Mouse (Mus musculus) adrenal gland (tissue): ENCODE data around the gene Cfb.
"Not testable (repeated sequence)": the region's sequence is repeated elsewhere in the genome, so short reads cannot be mapped to it uniquely, and the experiment has no call there.

Source experiments
- intact Hi-C: fragments of 180-260 bp; cut with DNase I; formaldehyde crosslinking; loops from one replicate; pipeline ENCODE4 v1.15.1; 2025
- microRNA-seq, 2 experiments: library from miRNA; unstranded; fragments of <30 nt; microRNA quantifications; one replicate each; pipeline ENCODE4; 2019

Gene Cfb

DNA sequence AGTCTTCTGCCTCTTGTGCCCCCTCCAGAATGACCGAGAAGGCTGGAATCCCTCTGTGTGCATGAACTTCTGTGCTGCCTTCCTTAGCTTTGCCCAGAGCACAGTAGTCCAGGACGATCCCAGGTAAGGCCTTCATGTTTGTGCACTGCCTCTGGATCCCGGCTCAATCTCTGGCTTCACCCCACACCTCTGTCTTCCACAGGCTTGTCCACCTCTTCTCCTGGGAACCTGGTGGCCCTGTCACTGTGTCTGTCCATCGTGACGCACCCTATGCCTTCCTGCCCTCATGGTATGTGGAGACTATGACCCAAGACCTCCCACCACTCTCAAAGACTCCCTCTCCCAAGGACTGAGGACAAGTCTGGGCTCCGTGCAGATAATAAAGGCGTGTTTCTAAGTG is 23.5 kb downstream of the Cfb start:
- intact Hi-C loops, result loop anchor here (5.0 kb wide), 1 partner anchor 144 kb away; the partner anchor contains the start of gene Lsm2

- intact Hi-C loops, result loop anchor here (5.0 kb wide), 1 partner anchor 145 kb away; the partner anchor contains the start of gene Lsm2
Observed at GRCm38 (mm10) chr17:34837464-34838324, 24.6 kb downstream of the Cfb start.

DNA sequence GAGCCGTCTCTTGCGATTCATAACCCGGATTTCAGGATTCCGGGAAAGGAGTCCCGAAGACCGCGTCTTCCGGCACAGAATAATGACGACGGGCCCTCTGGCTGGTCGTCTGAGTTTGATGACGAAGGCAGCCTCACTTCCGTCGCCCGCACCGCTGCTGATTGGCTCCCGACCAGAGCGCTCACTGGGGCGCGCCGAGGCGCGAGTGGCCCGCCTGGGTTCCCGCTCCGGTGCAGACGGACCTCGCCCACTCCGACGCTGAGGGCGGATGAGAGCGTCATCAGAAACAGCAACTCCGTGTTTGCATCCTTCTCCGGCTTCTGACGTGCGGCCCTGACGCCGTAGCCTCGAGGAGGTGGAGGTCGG is 25.5 kb downstream of the Cfb start, which contains the start of the genes Stk19 and Dxo:
Gene Stk19 (minus strand): TSS at position 90 of the 366 bp plus-strand sequence.
Gene Dxo (plus strand): TSS at position 164 of the 366 bp plus-strand sequence.
- intact Hi-C loops, result loop anchor here (5.0 kb wide), 1 partner anchor 145 kb away; the partner anchor contains the start of gene Lsm2

DNA sequence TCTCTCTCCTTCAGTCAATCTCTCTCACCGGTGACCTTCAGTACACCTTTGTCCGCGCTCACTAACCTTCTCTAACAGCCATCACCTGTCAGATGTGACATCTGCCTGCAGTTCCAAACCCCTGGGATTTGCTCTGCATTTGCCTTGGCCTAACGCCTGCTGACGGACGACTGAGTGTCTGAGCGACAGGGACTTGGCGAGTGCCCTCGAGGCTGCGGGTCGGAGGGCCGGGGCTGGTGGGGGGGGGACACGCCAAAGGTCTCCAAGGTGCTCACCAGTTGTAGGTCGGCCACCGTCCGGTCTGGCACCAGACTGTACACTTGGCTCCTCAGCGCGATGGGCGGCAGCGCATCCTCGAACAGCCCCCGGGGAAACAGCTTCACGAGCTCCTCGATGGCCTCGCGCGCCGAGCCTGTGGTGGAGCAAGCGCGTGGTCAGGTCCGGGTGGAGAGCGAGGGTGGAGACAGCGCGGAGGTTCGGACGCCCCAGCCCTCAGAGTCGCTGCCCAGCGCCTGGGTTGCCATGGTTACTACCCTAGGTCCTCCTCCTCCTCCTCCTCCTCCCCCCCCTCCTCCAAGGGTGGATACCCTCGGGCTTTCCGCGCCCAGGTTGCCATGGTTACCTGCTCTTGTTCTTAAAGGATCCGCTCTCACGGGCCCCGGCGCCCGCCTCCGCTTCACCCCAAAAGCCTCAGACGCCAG is 26.0 kb downstream of the Cfb start:
- intact Hi-C loops, result loop anchor here (5.0 kb wide), 1 partner anchor 146 kb away; the partner anchor contains the start of gene Lsm2

- intact Hi-C loops, result not testable (repeated sequence)
Observed at GRCm38 (mm10) chr17:34830776-34831175, 31.5 kb downstream of the Cfb start.

- intact Hi-C loops, result no loop called here
Observed at GRCm38 (mm10) chr17:34814818-34815370, 47.4 kb downstream of the Cfb start.

DNA sequence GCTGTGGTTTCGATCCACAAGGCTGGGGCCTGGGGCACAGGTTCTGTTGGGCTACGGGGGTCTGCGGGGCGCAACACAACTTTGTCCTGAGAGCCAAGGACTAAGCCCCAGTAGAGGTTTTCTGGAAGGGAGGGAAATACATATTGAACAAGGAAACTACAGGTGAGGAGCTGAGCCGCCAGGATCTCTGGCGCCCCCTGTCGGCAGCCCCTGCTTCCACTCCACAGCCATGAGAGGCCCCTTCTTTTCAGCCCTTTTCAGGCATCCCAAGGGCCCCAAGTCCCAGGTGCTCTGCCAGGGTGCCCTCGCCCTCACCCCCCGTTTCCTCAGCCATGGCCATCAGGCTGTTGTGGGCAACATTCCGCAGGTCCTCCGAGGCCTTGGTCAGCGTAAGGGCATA is 48.6 kb downstream of the Cfb start:
- intact Hi-C loops, result not testable (repeated sequence)

DNA sequence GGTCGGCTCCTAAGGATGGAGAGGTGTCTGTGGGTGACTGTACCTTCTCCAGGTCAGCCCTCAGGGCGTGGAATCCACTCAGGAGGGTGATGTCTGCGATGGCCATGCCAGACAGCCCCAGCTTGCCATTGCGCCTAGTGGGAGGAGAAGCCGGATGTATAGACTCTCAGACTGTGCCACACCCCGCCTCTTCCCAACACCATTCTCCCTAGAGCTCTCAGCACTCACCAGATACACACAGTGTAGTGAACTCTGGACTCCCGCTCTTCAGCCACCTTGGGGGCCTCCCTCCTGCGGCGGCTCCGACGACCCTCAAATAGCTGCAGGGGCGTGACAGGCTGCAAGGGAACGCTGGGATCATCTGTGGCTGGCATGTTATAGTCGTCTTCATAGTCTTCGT is 51.0 kb downstream of the Cfb start:
- intact Hi-C loops, result no loop called here

DNA sequence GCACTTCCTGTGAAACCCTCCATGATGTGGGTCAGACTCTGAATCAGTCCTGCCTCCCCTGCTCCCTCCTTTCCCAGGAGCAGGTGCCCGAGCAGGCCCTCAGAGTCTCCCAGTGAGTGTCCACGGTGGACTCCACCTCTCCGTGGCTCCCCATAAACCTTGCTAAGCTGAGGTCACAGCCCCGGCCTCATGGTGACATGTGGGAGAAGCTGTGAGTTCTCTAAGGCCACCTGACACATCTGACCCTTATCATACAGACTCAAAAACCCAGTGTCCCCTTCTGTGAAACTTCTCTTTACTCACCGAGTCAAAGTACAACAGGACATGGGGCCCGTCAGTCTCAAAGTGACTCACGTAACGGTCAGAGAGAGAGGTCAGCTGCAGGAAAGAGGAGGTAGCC is 51.5 kb downstream of the Cfb start:
- intact Hi-C loops, result not testable (repeated sequence)

GRCm38 (mm10) chr17:34810411-34810810 is 51.9 kb downstream of the Cfb start:
- intact Hi-C loops, result not testable (repeated sequence)

DNA sequence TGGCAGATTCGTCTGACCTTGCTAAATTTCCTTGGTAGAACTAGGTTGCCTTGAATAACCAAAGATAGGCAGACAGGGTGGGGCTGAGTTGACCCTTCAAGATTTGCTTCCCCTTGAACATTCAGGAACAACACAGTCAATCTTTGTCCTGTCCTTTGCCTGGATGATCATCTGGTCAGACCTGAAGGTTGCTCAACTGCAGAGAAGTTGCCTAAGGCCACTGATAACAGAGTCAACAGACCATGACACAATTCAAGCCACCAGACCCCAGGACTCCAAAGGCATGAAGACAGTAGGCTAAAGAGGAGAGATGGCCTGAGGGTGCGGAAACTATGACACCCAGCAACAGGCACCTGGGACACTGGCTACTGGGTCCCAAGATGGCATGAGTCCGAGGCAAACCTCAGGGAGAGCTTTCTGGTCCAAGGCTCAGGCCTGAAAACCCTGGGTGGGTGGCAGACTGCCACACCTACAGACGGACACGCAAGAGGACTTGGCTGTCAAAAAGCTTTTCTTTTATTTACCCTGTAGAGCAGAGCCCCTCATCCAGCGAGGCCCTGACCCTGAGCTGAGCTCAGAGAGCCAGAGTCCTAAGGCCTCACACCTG is 53.6 kb downstream of the Cfb start:
- intact Hi-C loops, result no loop called here

- intact Hi-C loops, result no loop called here
Observed at GRCm38 (mm10) chr17:34807176-34807575, 55.1 kb downstream of the Cfb start.

Small RNA genes lying within 50 kb of the gene (microRNA-seq; reads per million reads assigned to microRNA genes)
- gene Mir6970 (0 to 0.23 reads per million in 2 experiments), gene Mir6971 (2.6 to 3.9 reads per million in 2 experiments), gene Mir6972 (0.11 to 0.49 reads per million in 2 experiments)
